Mouse (Mus musculus) lung, embryonic 14.5 days (tissue): ENCODE results near the gene Zxdc. TPM values are rescaled to one million over a fixed set of nuclear protein-coding genes. Genes with fewer than 3 reads are reported as not detected.

Experiments
- ATAC-seq: fragments of 200-750 bp; cut with Nextera tagmentation; 2 replicates; pipeline ENCODE4 v1.8.0; 2017; ENCODE audit warnings: mild to moderate bottlenecking, moderate TSS enrichment, moderate library complexity; ENCODE audit not compliant: insufficient read depth
- DNase-seq: peaks from one replicate; pipeline ENCODE4 v3.0.0-alpha.2; 2015
- H3K27ac ChIP-seq: fragments of 300-500 bp; sonication (generic); 2 replicates; pipeline ENCODE4 v1.5.1; 2014; ENCODE audit warnings: low read depth, mild to moderate bottlenecking, moderate library complexity
- H3K27me3 ChIP-seq: fragments of 300-500 bp; sonication (generic); 2 replicates; pipeline ENCODE4 v1.6.1; 2014; ENCODE audit warnings: low read length, control low read depth; ENCODE audit not compliant: insufficient read depth
- H3K36me3 ChIP-seq: fragments of 300-500 bp; sonication (generic); 2 replicates; pipeline ENCODE4 v1.6.1; 2014; ENCODE audit warnings: control low read depth; ENCODE audit not compliant: insufficient read depth
- H3K4me1 ChIP-seq: fragments of 300-500 bp; sonication (generic); 2 replicates; pipeline ENCODE4 v1.6.1; 2014; ENCODE audit warnings: antibody characterized with exemption, control low read depth; ENCODE audit not compliant: insufficient read depth
- H3K4me2 ChIP-seq: fragments of 300-500 bp; sonication (generic); 2 replicates; pipeline ENCODE4 v1.6.1; 2014; ENCODE audit warnings: mild to moderate bottlenecking
- H3K4me3 ChIP-seq: fragments of 300-500 bp; sonication (generic); 2 replicates; pipeline ENCODE4 v1.5.1; 2014; ENCODE audit warnings: low read depth, low read length
- H3K9ac ChIP-seq: fragments of 300-500 bp; sonication (generic); 2 replicates; pipeline ENCODE4 v1.6.1; 2014
- H3K9me3 ChIP-seq: fragments of 300-500 bp; sonication (generic); 2 replicates; pipeline ENCODE4 v1.6.1; 2016; ENCODE audit warnings: low read depth, low read length, control low read depth
- CTCF ChIP-seq: IDR thresholded peaks from 2 replicates; pipeline ENCODE4 v1.5.1; 2016; ENCODE audit warnings: antibody characterized with exemption, low read depth
- WGBS: fragments of 180-500 bp; shearing (Covaris S2); extraction: QIAGEN DNeasy Blood & Tissue Kit; methylation state at CpG from one replicate; pipeline ENCODE4 v1.1.7; 2014; 5-methylcytosine and 5-hydroxymethylcytosine counted together
- polyA plus RNA-seq: library from polyadenylated mRNA; unstranded; fragments of >200 nt; fragmentation: Nextera tagmentation; extraction: Ambion mirVana; gene quantifications from 2 replicates; pipeline ENCODE4 v1.2.1, GENCODE M21; 2014

The Zxdc gene
- polyA plus RNA-seq, 1 experiment from 2014 or later, result 11.9 TPM

GRCm38 (mm10) chr6:90374647-90375046, 5.4 kb downstream of the Zxdc start:
- Histone ChIP-seq H3K4me2 (no peak overlapping the region), H3K36me3 (peaks cover 66% of the 10 kb centered on the region), H3K4me1 (peaks cover 5% of the 10 kb centered on the region), H3K4me3 (no peak overlapping the region), H3K9ac (no peak overlapping the region), H3K9me3 (no peaks in the 10 kb centered on the region), H3K27me3 (no peaks in the 10 kb centered on the region), H3K27ac (no peak overlapping the region)
- WGBS, result 68% methylated on average over 4 of the region's 4 CpGs
- ATAC-seq (no peak; the same call in 1 of the 2 replicates), DNase-seq (no peak)
- no peak for TF ChIP-seq CTCF

- ATAC-seq, result no peak
- TF ChIP-seq CTCF, result no peak
- peaks cover 92% of the 10 kb centered on the region for H3K36me3 ChIP-seq
- H3K4me3 ChIP-seq, result no peak overlapping the region
- H3K27me3 ChIP-seq, result no peaks in the 10 kb centered on the region
- no peaks in the 10 kb centered on the region for H3K4me1 ChIP-seq
- no peak for DNase-seq
- H3K4me2 ChIP-seq, result no peak overlapping the region
- no peak overlapping the region for H3K27ac ChIP-seq
- H3K9me3 ChIP-seq, result no peaks in the 10 kb centered on the region
- 90% methylated on average over 2 of the region's 2 CpGs for WGBS
- no peak overlapping the region for H3K9ac ChIP-seq
Observed at GRCm38 (mm10) chr6:90377708-90378107, 8.4 kb downstream of the Zxdc start.

GRCm38 (mm10) chr6:90381465-90381864, 12.2 kb downstream of the Zxdc start:
- no peak overlapping the region for H3K27ac ChIP-seq
- TF ChIP-seq CTCF, result no peak
- peaks cover 84% of the 10 kb centered on the region for H3K36me3 ChIP-seq
- no peaks in the 10 kb centered on the region for H3K27me3 ChIP-seq
- no peaks in the 10 kb centered on the region for H3K9me3 ChIP-seq
- H3K4me2 ChIP-seq, result no peak overlapping the region
- 93% methylated on average over 2 of the region's 2 CpGs for WGBS
- DNase-seq (no peak), ATAC-seq (no peak)
- H3K4me1 ChIP-seq, result no peaks in the 10 kb centered on the region
- H3K4me3 ChIP-seq, result no peak overlapping the region
- H3K9ac ChIP-seq, result no peak overlapping the region

- Histone ChIP-seq H3K4me3 (no peak overlapping the region), H3K27me3 (no peaks in the 10 kb centered on the region), H3K9me3 (no peaks in the 10 kb centered on the region), H3K27ac (no peak overlapping the region), H3K36me3 (peaks cover 49% of the 10 kb centered on the region), H3K4me2 (no peak overlapping the region), H3K9ac (no peak overlapping the region), H3K4me1 (no peaks in the 10 kb centered on the region)
- DNase-seq (no peak), ATAC-seq (no peak)
- no peak for TF ChIP-seq CTCF
- WGBS, result 83% methylated on average over 4 of the region's 4 CpGs
Observed at GRCm38 (mm10) chr6:90390629-90391028, 21.3 kb downstream of the Zxdc start.

GRCm38 (mm10) chr6:90393948-90394347, 24.7 kb downstream of the Zxdc start:
- no peak overlapping the region for H3K9ac ChIP-seq
- H3K36me3 ChIP-seq, result peaks cover 36% of the 10 kb centered on the region; the same call in 1 of the 2 replicates
- H3K9me3 ChIP-seq, result no peaks in the 10 kb centered on the region
- no peak overlapping the region for H3K4me2 ChIP-seq
- no peak overlapping the region for H3K4me3 ChIP-seq
- no peak overlapping the region for H3K27ac ChIP-seq
- no peaks in the 10 kb centered on the region for H3K4me1 ChIP-seq
- 52% methylated on average over 3 of the region's 3 CpGs for WGBS
- ATAC-seq, result no peak
- TF ChIP-seq CTCF, result no peak
- DNase-seq, result no peak
- H3K27me3 ChIP-seq, result no peaks in the 10 kb centered on the region

GRCm38 (mm10) chr6:90395751-90396150, 26.5 kb downstream of the Zxdc start:
- no peak overlapping the region for H3K4me3 ChIP-seq
- no peaks in the 10 kb centered on the region for H3K4me1 ChIP-seq
- H3K9me3 ChIP-seq, result no peaks in the 10 kb centered on the region
- H3K36me3 ChIP-seq, result peaks cover 28% of the 10 kb centered on the region
- no peak overlapping the region for H3K9ac ChIP-seq
- no peak for ATAC-seq
- whole genome bisulfite sequencing, result 91% methylated on average over 2 of the region's 2 CpGs
- H3K27ac ChIP-seq, result no peak overlapping the region
- H3K27me3 ChIP-seq, result no peaks in the 10 kb centered on the region
- TF ChIP-seq CTCF, result no peak
- DNase-seq, result no peak
- no peak overlapping the region for H3K4me2 ChIP-seq

- Histone ChIP-seq H3K9ac (no peak overlapping the region), H3K36me3 (peaks cover 19% of the 10 kb centered on the region), H3K4me2 (no peak overlapping the region), H3K27ac (no peak overlapping the region), H3K9me3 (no peaks in the 10 kb centered on the region), H3K4me3 (no peak overlapping the region), H3K27me3 (no peaks in the 10 kb centered on the region), H3K4me1 (no peaks in the 10 kb centered on the region)
- ATAC-seq (no peak), DNase-seq (no peak)
- no peak for TF ChIP-seq CTCF
- 89% methylated on average over 3 of the region's 3 CpGs for WGBS
Observed at GRCm38 (mm10) chr6:90397291-90397690, 28.0 kb downstream of the Zxdc start.

- TF ChIP-seq CTCF, result no peak
- Histone ChIP-seq H3K4me1 (no peaks in the 10 kb centered on the region), H3K9me3 (no peaks in the 10 kb centered on the region), H3K27ac (no peak overlapping the region), H3K4me3 (no peak overlapping the region), H3K36me3 (0 out of 2 replicates have a peak, but pooled peaks cover 1% of the 10 kb centered on the region), H3K27me3 (no peaks in the 10 kb centered on the region), H3K9ac (no peak overlapping the region), H3K4me2 (no peak overlapping the region)
- no peak for ATAC-seq
- DNase-seq, result no peak
Observed at GRCm38 (mm10) chr6:90408632-90409031, 39.3 kb downstream of the Zxdc start.
